Mouse (Mus musculus): ENCODE data around the gene Tle6. TPM values are rescaled to one million over a fixed set of nuclear protein-coding genes. Genes with fewer than 3 reads are reported as not detected.
A peak's percentile ranks its signal among the peaks of the same experiment; 100 is the strongest.

The Tle6 gene
- polyA plus RNA-seq, 1 experiment from 2014 or later, result 30.1 TPM

GRCm38 (mm10) chr10:81598871-81599270 lies 2.0 kb downstream of the Tle6 start:
- ATAC-seq (ENCODE audit: low read depth), result no peak
- Histone ChIP-seq H3K9me3 (ENCODE audit: control insufficient read depth, low read length) (no peaks in the 10 kb centered on the region), H3K27ac (ENCODE audit: low read length) (no peak overlapping the region), H3K27me3 (ENCODE audit: control insufficient read depth, insufficient read depth, low read depth, low read length) (peaks cover 3% of the 10 kb centered on the region; the same call in 1 of the 2 replicates), H3K9ac (ENCODE audit: low read length) (no peak overlapping the region), H3K4me2 (ENCODE audit: low read depth, low read length) (no peak overlapping the region), H3K4me1 (replicated peaks; ENCODE audit: control insufficient read depth, insufficient read depth, low read length) (peaks cover 56% of the 10 kb centered on the region), H3K36me3 (ENCODE audit: control insufficient read depth, insufficient read depth, low read length) (no peaks in the 10 kb centered on the region), H3K4me3 (ENCODE audit: low read length) (no peak overlapping the region)
- 47% methylated on average over 6 of the region's 6 CpGs for WGBS

GRCm38 (mm10) chr10:81598342-81598741 lies 2.5 kb downstream of the Tle6 start:
- H3K4me2 ChIP-seq (ENCODE audit: low read depth, low read length), result no peak overlapping the region
- ATAC-seq (ENCODE audit: low read depth), result no peak
- H3K36me3 ChIP-seq (ENCODE audit: control insufficient read depth, insufficient read depth, low read length), result no peaks in the 10 kb centered on the region
- H3K9me3 ChIP-seq (ENCODE audit: control insufficient read depth, low read length), result no peaks in the 10 kb centered on the region
- peaks cover 56% of the 10 kb centered on the region for H3K4me1 ChIP-seq (replicated peaks; ENCODE audit: control insufficient read depth, insufficient read depth, low read length)
- no peak overlapping the region for H3K27ac ChIP-seq (ENCODE audit: low read length)
- peaks cover 3% of the 10 kb centered on the region; the same call in 1 of the 2 replicates for H3K27me3 ChIP-seq (ENCODE audit: control insufficient read depth, insufficient read depth, low read depth, low read length)
- no peak overlapping the region for H3K9ac ChIP-seq (ENCODE audit: low read length)
- no peak overlapping the region for H3K4me3 ChIP-seq (ENCODE audit: low read length)
- 33% methylated on average over 3 of the region's 3 CpGs for WGBS

GRCm38 (mm10) chr10:81597137-81597950 lies 3.5 kb downstream of the Tle6 start:
- Histone ChIP-seq H3K4me3 (ENCODE audit: low read length) (peak overlapping the region; percentile 34), H3K27ac (ENCODE audit: low read length) (peak overlapping the region; percentile 93)

GRCm38 (mm10) chr10:81596611-81597010 lies 4.3 kb downstream of the Tle6 start:
- peak; percentile 22 for ATAC-seq (ENCODE audit: low read depth)
- 3% methylated on average over 10 of the region's 10 CpGs for WGBS
- peak overlapping the region; percentile 60 for H3K9ac ChIP-seq (ENCODE audit: low read length)

More at GRCm38 (mm10) chr10:81597137-81597950, 3.5 kb downstream of the Tle6 start:
- Histone ChIP-seq H3K9ac (ENCODE audit: low read length) (peak overlapping the region; percentile 60), H3K4me2 (ENCODE audit: low read depth, low read length) (peak overlapping the region; percentile 60), H3K27me3 (ENCODE audit: control insufficient read depth, insufficient read depth, low read depth, low read length) (peaks cover 3% of the 10 kb centered on the region; the same call in 1 of the 2 replicates), H3K36me3 (ENCODE audit: control insufficient read depth, insufficient read depth, low read length) (no peaks in the 10 kb centered on the region), H3K9me3 (ENCODE audit: control insufficient read depth, low read length) (no peaks in the 10 kb centered on the region), H3K4me1 (replicated peaks; ENCODE audit: control insufficient read depth, insufficient read depth, low read length) (peaks cover 49% of the 10 kb centered on the region)
- ATAC-seq (ENCODE audit: low read depth), result peak; percentile 73
- under 1% methylated on average over 12 of the region's 12 CpGs for WGBS

GRCm38 (mm10) chr10:81595599-81595998 lies 5.3 kb downstream of the Tle6 start:
- Histone ChIP-seq H3K9ac (ENCODE audit: low read length) (peak overlapping the region; percentile 3; the same call in 1 of the 2 replicates), H3K27ac (ENCODE audit: low read length) (no peak overlapping the region), H3K4me2 (ENCODE audit: low read depth, low read length) (no peak overlapping the region), H3K36me3 (ENCODE audit: control insufficient read depth, insufficient read depth, low read length) (no peaks in the 10 kb centered on the region), H3K27me3 (ENCODE audit: control insufficient read depth, insufficient read depth, low read depth, low read length) (peaks cover 3% of the 10 kb centered on the region; the same call in 1 of the 2 replicates), H3K4me1 (replicated peaks; ENCODE audit: control insufficient read depth, insufficient read depth, low read length) (peaks cover 39% of the 10 kb centered on the region), H3K9me3 (ENCODE audit: control insufficient read depth, low read length) (no peaks in the 10 kb centered on the region), H3K4me3 (ENCODE audit: low read length) (no peak overlapping the region)
- 39% methylated on average over 5 of the region's 5 CpGs for WGBS
- no peak for ATAC-seq (ENCODE audit: low read depth)

More at GRCm38 (mm10) chr10:81596611-81597010, 4.3 kb downstream of the Tle6 start:
- Histone ChIP-seq H3K27ac (ENCODE audit: low read length) (peak overlapping the region; percentile 93), H3K9me3 (ENCODE audit: control insufficient read depth, low read length) (no peaks in the 10 kb centered on the region), H3K4me1 (replicated peaks; ENCODE audit: control insufficient read depth, insufficient read depth, low read length) (peaks cover 45% of the 10 kb centered on the region), H3K4me3 (ENCODE audit: low read length) (peak overlapping the region; percentile 34), H3K4me2 (ENCODE audit: low read depth, low read length) (peak overlapping the region; percentile 60), H3K36me3 (ENCODE audit: control insufficient read depth, insufficient read depth, low read length) (no peaks in the 10 kb centered on the region), H3K27me3 (ENCODE audit: control insufficient read depth, insufficient read depth, low read depth, low read length) (peaks cover 3% of the 10 kb centered on the region; the same call in 1 of the 2 replicates)

GRCm38 (mm10) chr10:81593935-81594334 lies 6.9 kb downstream of the Tle6 start:
- ATAC-seq (ENCODE audit: low read depth), result no peak
- Histone ChIP-seq H3K36me3 (ENCODE audit: control insufficient read depth, insufficient read depth, low read length) (no peaks in the 10 kb centered on the region), H3K9me3 (ENCODE audit: control insufficient read depth, low read length) (no peaks in the 10 kb centered on the region), H3K4me2 (ENCODE audit: low read depth, low read length) (no peak overlapping the region), H3K4me1 (replicated peaks; ENCODE audit: control insufficient read depth, insufficient read depth, low read length) (peaks cover 29% of the 10 kb centered on the region), H3K9ac (ENCODE audit: low read length) (peak overlapping the region; percentile 7; the same call in 1 of the 2 replicates), H3K27me3 (ENCODE audit: control insufficient read depth, insufficient read depth, low read depth, low read length) (peaks cover 3% of the 10 kb centered on the region; the same call in 1 of the 2 replicates), H3K27ac (ENCODE audit: low read length) (no peak overlapping the region), H3K4me3 (ENCODE audit: low read length) (no peak overlapping the region)
- WGBS, result 55% methylated on average over 18 of the region's 18 CpGs

GRCm38 (mm10) chr10:81593223-81593622 lies 7.7 kb downstream of the Tle6 start:
- peaks cover 3% of the 10 kb centered on the region; the same call in 1 of the 2 replicates for H3K27me3 ChIP-seq (ENCODE audit: control insufficient read depth, insufficient read depth, low read depth, low read length)
- H3K4me3 ChIP-seq (ENCODE audit: low read length), result no peak overlapping the region
- no peak overlapping the region for H3K9ac ChIP-seq (ENCODE audit: low read length)
- peaks cover 29% of the 10 kb centered on the region for H3K4me1 ChIP-seq (replicated peaks; ENCODE audit: control insufficient read depth, insufficient read depth, low read length)
- no peaks in the 10 kb centered on the region for H3K9me3 ChIP-seq (ENCODE audit: control insufficient read depth, low read length)
- H3K36me3 ChIP-seq (ENCODE audit: control insufficient read depth, insufficient read depth, low read length), result no peaks in the 10 kb centered on the region
- ATAC-seq (ENCODE audit: low read depth), result no peak
- no peak overlapping the region for H3K4me2 ChIP-seq (ENCODE audit: low read depth, low read length)
- no peak overlapping the region for H3K27ac ChIP-seq (ENCODE audit: low read length)
- WGBS, result 56% methylated on average over 4 of the region's 4 CpGs

- H3K4me3 ChIP-seq (ENCODE audit: low read length), result no peak overlapping the region
- H3K4me1 ChIP-seq (replicated peaks; ENCODE audit: control insufficient read depth, insufficient read depth, low read length), result peaks cover 23% of the 10 kb centered on the region
- no peaks in the 10 kb centered on the region for H3K9me3 ChIP-seq (ENCODE audit: control insufficient read depth, low read length)
- no peak overlapping the region for H3K9ac ChIP-seq (ENCODE audit: low read length)
- no peak for ATAC-seq (ENCODE audit: low read depth)
- H3K36me3 ChIP-seq (ENCODE audit: control insufficient read depth, insufficient read depth, low read length), result peaks cover 4% of the 10 kb centered on the region
- H3K4me2 ChIP-seq (ENCODE audit: low read depth, low read length), result no peak overlapping the region
- H3K27me3 ChIP-seq (ENCODE audit: control insufficient read depth, insufficient read depth, low read depth, low read length), result peaks cover 3% of the 10 kb centered on the region; the same call in 1 of the 2 replicates
- WGBS, result 72% methylated on average over 7 of the region's 7 CpGs
- H3K27ac ChIP-seq (ENCODE audit: low read length), result no peak overlapping the region
Observed at GRCm38 (mm10) chr10:81592631-81593030, 8.2 kb downstream of the Tle6 start.

GRCm38 (mm10) chr10:81591846-81592245 lies 9.0 kb downstream of the Tle6 start:
- Histone ChIP-seq H3K4me2 (ENCODE audit: low read depth, low read length) (no peak overlapping the region), H3K4me3 (ENCODE audit: low read length) (no peak overlapping the region), H3K36me3 (ENCODE audit: control insufficient read depth, insufficient read depth, low read length) (peaks cover 9% of the 10 kb centered on the region), H3K4me1 (replicated peaks; ENCODE audit: control insufficient read depth, insufficient read depth, low read length) (peaks cover 15% of the 10 kb centered on the region), H3K27ac (ENCODE audit: low read length) (no peak overlapping the region), H3K9ac (ENCODE audit: low read length) (no peak overlapping the region), H3K27me3 (ENCODE audit: control insufficient read depth, insufficient read depth, low read depth, low read length) (peaks cover 3% of the 10 kb centered on the region; the same call in 1 of the 2 replicates), H3K9me3 (ENCODE audit: control insufficient read depth, low read length) (no peaks in the 10 kb centered on the region)
- no peak for ATAC-seq (ENCODE audit: low read depth)
- 57% methylated on average over 9 of the region's 9 CpGs for WGBS
